9 mouse cellular contexts compared by ENCODE assay signal in genomic region chr16:7279544-7279943, GRCm38 (mm10).
A peak's percentile ranks its signal among the peaks of the same experiment; 100 is the strongest.
DNase-seq lines count a peak whose midpoint lies in the region; ATAC-seq and TF ChIP-seq lines count a peak whose summit lies in the region.
"Had no signal": no experiment of that assay in that cellular context is flagged by ENCODE, and none has a peak within 500 bp of the region (broad histone marks: within the 10 kb centered on the region; RNA-seq: fewer than 3 reads in every experiment).

No protein-coding gene starts in this region.

- H3K4me1 ChIP-seq in embryonic facial prominence, embryonic 14.5 days (ENCODE audit: control insufficient read depth, insufficient read depth, low read length): peaks cover 3% of the 10 kb centered on the region; the same call in 1 of the 2 replicates
- H3K4me1 ChIP-seq in embryonic facial prominence, embryonic 10.5 days: no peaks in the 10 kb centered on the region
- H3K4me1 ChIP-seq in heart, postnatal 0 days (ENCODE audit: control insufficient read depth, insufficient read depth): peaks cover 15% of the 10 kb centered on the region; the same call in 1 of the 2 replicates

- H3K27me3 ChIP-seq in embryonic facial prominence, embryonic 14.5 days (replicated peaks; ENCODE audit: control insufficient read depth, insufficient read depth, low read length): no peaks in the 10 kb centered on the region
- H3K27me3 ChIP-seq in embryonic facial prominence, embryonic 10.5 days (replicated peaks; ENCODE audit: low read depth, poor library complexity, severe bottlenecking): no peaks in the 10 kb centered on the region
- H3K27me3 ChIP-seq in heart, postnatal 0 days (ENCODE audit: control insufficient read depth, insufficient read depth, low read length): no peaks in the 10 kb centered on the region

- DNase-seq in embryonic facial prominence, embryonic 14.5 days (ENCODE audit: low spot score): peak; percentile 67
- no peak for DNase-seq in embryonic facial prominence, embryonic 10.5 days (ENCODE audit: low spot score)
- peak; percentile 5 to 20 for DNase-seq in lung, postnatal 4 days
- DNase-seq in lung, postnatal 25 days (ENCODE audit: low spot score): no peak
- peak; percentile 73 for DNase-seq in heart, postnatal 0 days (ENCODE audit: low spot score)
- peak; percentile 50 to 71 for DNase-seq in right cerebral cortex, postnatal 10 days (ENCODE audit: low spot score in 2 of 2)
- DNase-seq in thymus, postnatal 0 days (ENCODE audit: low spot score): no peak
- DNase-seq in thymus, postnatal 10 days (ENCODE audit: low spot score in 2 of 2): no peak

- H3K4me3 ChIP-seq in embryonic facial prominence, embryonic 14.5 days (ENCODE audit: low read depth, low read length): no peak overlapping the region
- H3K4me3 ChIP-seq in embryonic facial prominence, embryonic 10.5 days: no peak overlapping the region
- H3K4me3 ChIP-seq in heart, postnatal 0 days (ENCODE audit: low read depth, low read length): no peak overlapping the region

- no peaks in the 10 kb centered on the region for H3K36me3 ChIP-seq in embryonic facial prominence, embryonic 14.5 days (ENCODE audit: control insufficient read depth, insufficient read depth, low read length)
- no peaks in the 10 kb centered on the region for H3K36me3 ChIP-seq in embryonic facial prominence, embryonic 10.5 days (replicated peaks)
- no peaks in the 10 kb centered on the region for H3K36me3 ChIP-seq in heart, postnatal 0 days (replicated peaks; ENCODE audit: control insufficient read depth, insufficient read depth, low read length)

- H3K9ac ChIP-seq in embryonic facial prominence, embryonic 14.5 days (ENCODE audit: low read depth, low read length): no peak overlapping the region
- H3K9ac ChIP-seq in heart, postnatal 0 days (replicated peaks; ENCODE audit: low read depth, low read length): no peak overlapping the region

- H3K9me3 ChIP-seq in embryonic facial prominence, embryonic 14.5 days (ENCODE audit: control insufficient read depth, low read length): no peaks in the 10 kb centered on the region
- no peaks in the 10 kb centered on the region for H3K9me3 ChIP-seq in embryonic facial prominence, embryonic 10.5 days
- no peaks in the 10 kb centered on the region for H3K9me3 ChIP-seq in heart, postnatal 0 days (replicated peaks; ENCODE audit: control insufficient read depth, low read length)

- no peak for ATAC-seq in embryonic facial prominence, embryonic 14.5 days (ENCODE audit: low read depth)
- peak; percentile 88 for ATAC-seq in heart, postnatal 0 days (ENCODE audit: insufficient read depth, low read depth)
- ATAC-seq: midbrain, embryonic 16.5 days had no signal

- no peak overlapping the region for H3K27ac ChIP-seq in embryonic facial prominence, embryonic 14.5 days (replicated peaks; ENCODE audit: low read depth, low read length)
- H3K27ac ChIP-seq in embryonic facial prominence, embryonic 10.5 days (replicated peaks): no peak overlapping the region
- H3K27ac ChIP-seq in heart, postnatal 0 days (ENCODE audit: low read depth): peak overlapping the region; percentile 69

- no peak overlapping the region for H3K4me2 ChIP-seq in embryonic facial prominence, embryonic 14.5 days (ENCODE audit: low read depth, low read length)
- no peak overlapping the region for H3K4me2 ChIP-seq in heart, postnatal 0 days (ENCODE audit: low read depth, low read length)

- TF ChIP-seq CTCF in heart, postnatal 0 days (IDR thresholded peaks at IDR 0.05; ENCODE audit: low read depth): no peak

- TF ChIP-seq EP300 in heart, postnatal 0 days (IDR thresholded peaks at IDR 0.05; ENCODE audit: low read depth): no peak

- WGBS in embryonic facial prominence, embryonic 14.5 days: 56% methylated on average over 5 of the region's 5 CpGs
- 77% methylated on average over 5 of the region's 5 CpGs for WGBS in embryonic facial prominence, embryonic 10.5 days
- 30% methylated on average over 5 of the region's 5 CpGs for WGBS in heart, postnatal 0 days

Comparison
In these comparisons a context has a peak if more than half of its experiments do, and no peak if none do; other contexts are left out.
1. DNase-seq: peak in embryonic facial prominence, embryonic 14.5 days (single experiment), lung, postnatal 4 days (2 of 2), heart, postnatal 0 days (single experiment) and right cerebral cortex, postnatal 10 days (2 of 2); none in embryonic facial prominence, embryonic 10.5 days (single experiment), lung, postnatal 25 days (single experiment), thymus, postnatal 0 days (single experiment) and thymus, postnatal 10 days (0 of 2).